Mouse (Mus musculus) small intestine, adult 2 months (tissue): Measurements from ENCODE around the gene Mrpl3. TPM values are rescaled to one million over a fixed set of nuclear protein-coding genes. Genes with fewer than 3 reads are reported as not detected.

Experiments
- H3K27ac ChIP-seq: fragments of 200-500 bp; 2 replicates; pipeline ENCODE4 v1.5.1; 2012; ENCODE audit warnings: low read depth, low read length, control low read depth, inconsistent platforms; ENCODE audit not compliant: insufficient read depth
- H3K27me3 ChIP-seq: fragments of 200-500 bp; 2 replicates; pipeline ENCODE4 v1.6.1; 2012; ENCODE audit warnings: mild to moderate bottlenecking, moderate library complexity, low read length, inconsistent platforms; ENCODE audit not compliant: control insufficient read depth, insufficient read depth
- H3K36me3 ChIP-seq: fragments of 200-500 bp; 2 replicates; pipeline ENCODE4 v1.6.1; 2012; ENCODE audit warnings: mild to moderate bottlenecking, low read length, control low read depth, inconsistent platforms; ENCODE audit not compliant: control insufficient read depth, insufficient read depth
- H3K4me1 ChIP-seq: fragments of 200-500 bp; 2 replicates; pipeline ENCODE4 v1.6.1; 2012; ENCODE audit warnings: low read length, inconsistent platforms, mixed read lengths; ENCODE audit not compliant: control insufficient read depth, insufficient read depth, insufficient read length
- H3K4me3 ChIP-seq: fragments of 200-500 bp; 2 replicates; pipeline ENCODE4 v1.5.1; 2012; ENCODE audit warnings: low read depth, mild to moderate bottlenecking, control low read depth, inconsistent platforms, low read length, moderate library complexity
- CTCF ChIP-seq: fragments of 200-500 bp; IDR thresholded peaks from 2 replicates; pipeline ENCODE4 v1.5.1; 2012; ENCODE audit warnings: low read depth, mild to moderate bottlenecking, control low read depth, inconsistent platforms, low read length, moderate library complexity, mixed read lengths; ENCODE audit not compliant: insufficient replicate concordance, insufficient read length; ENCODE audit errors: extremely low read depth
- POLR2A ChIP-seq: fragments of 200-500 bp; IDR thresholded peaks from 2 replicates; pipeline ENCODE4 v1.6.1; 2012; ENCODE audit warnings: low read depth, mild to moderate bottlenecking, control low read depth, inconsistent platforms, low read length, moderate library complexity
- WGBS: fragments of 180-500 bp; shearing (Covaris S2); methylation state at CpG from one replicate; pipeline ENCODE4 v1.1.7; 2018; 5-methylcytosine and 5-hydroxymethylcytosine counted together
- polyA plus RNA-seq: library from polyadenylated mRNA; depleted of rRNA; stranded (reverse); fragments of >200 nt; gene quantifications from 2 replicates; pipeline ENCODE4 v1.2.3, GENCODE M21; 2012

Gene Mrpl3
- polyA plus RNA-seq, 1 experiment, result 83.6 TPM

DNA sequence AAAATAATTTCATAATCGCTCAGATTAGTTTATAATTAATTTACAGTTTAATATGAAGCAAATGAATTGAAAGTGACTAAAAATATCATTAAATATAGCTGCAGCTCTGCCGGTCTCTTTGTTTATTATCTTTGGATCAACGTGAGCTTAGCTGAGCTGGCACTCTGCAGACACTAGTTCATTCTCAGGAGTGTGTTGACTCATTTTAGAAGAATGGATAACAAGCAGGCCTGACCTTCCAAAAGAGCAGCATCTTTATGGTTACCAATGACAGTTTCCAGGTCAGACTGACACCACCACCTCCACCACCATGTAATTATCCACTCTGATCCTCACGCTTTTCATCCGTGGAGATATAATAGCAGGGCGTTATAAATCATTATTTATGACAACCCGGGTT lies 7.0 kb upstream of the Mrpl3 start:
- Histone ChIP-seq H3K36me3 (no peaks in the 10 kb centered on the region), H3K27ac (no peak overlapping the region), H3K4me1 (no peaks in the 10 kb centered on the region), H3K4me3 (no peak overlapping the region), H3K27me3 (no peaks in the 10 kb centered on the region)
- WGBS, result 73% methylated on average over 7 of the region's 7 CpGs
- no peak for TF ChIP-seq POLR2A
- no peak for TF ChIP-seq CTCF

- WGBS, result 69% methylated on average over 10 of the region's 10 CpGs
Measured at GRCm38 (mm10) chr9:105048351-105048750, 4.7 kb upstream of the Mrpl3 start.

GRCm38 (mm10) chr9:105049636-105050035 lies 3.4 kb upstream of the Mrpl3 start:
- 38% methylated on average over 2 of the region's 2 CpGs for WGBS
- Histone ChIP-seq H3K36me3 (no peaks in the 10 kb centered on the region), H3K27me3 (no peaks in the 10 kb centered on the region), H3K4me1 (peaks cover 2% of the 10 kb centered on the region; the same call in 1 of the 2 replicates), H3K4me3 (no peak overlapping the region), H3K27ac (no peak overlapping the region)
- TF ChIP-seq CTCF (no peak), POLR2A (no peak)

More at GRCm38 (mm10) chr9:105048351-105048750, 4.7 kb upstream of the Mrpl3 start:
- Histone ChIP-seq H3K27ac (no peak overlapping the region), H3K36me3 (no peaks in the 10 kb centered on the region), H3K27me3 (no peaks in the 10 kb centered on the region), H3K4me3 (no peak overlapping the region), H3K4me1 (no peaks in the 10 kb centered on the region)
- TF ChIP-seq CTCF (no peak), POLR2A (no peak)

GRCm38 (mm10) chr9:105050257-105050656 lies 2.8 kb upstream of the Mrpl3 start:
- WGBS, result 49% methylated on average over 2 of the region's 2 CpGs
- Histone ChIP-seq H3K27ac (no peak overlapping the region), H3K4me1 (peaks cover 2% of the 10 kb centered on the region; the same call in 1 of the 2 replicates), H3K36me3 (peaks cover 3% of the 10 kb centered on the region; the same call in 1 of the 2 replicates), H3K4me3 (no peak overlapping the region), H3K27me3 (no peaks in the 10 kb centered on the region)
- TF ChIP-seq POLR2A, result no peak
- no peak for TF ChIP-seq CTCF

DNA sequence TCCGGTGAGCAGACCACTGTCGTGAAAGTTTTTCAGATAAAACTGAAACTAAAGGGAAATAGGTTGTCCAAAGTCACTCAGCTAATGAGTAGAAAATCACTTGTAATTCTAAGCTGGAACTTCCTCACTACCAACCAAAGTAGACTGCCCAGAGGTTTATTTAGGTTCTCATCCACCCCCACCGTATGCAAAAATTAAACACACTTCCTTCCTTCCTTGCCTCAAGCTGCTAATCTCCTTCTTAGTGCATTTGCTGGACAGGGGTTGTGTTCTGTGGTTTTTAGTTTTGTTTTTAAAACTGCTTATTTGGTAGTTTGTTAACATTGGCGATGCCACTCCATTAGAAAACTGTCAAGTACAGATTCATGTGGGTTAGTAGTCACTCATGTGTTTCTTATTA lies 773 bp downstream of the Mrpl3 start:
- Histone ChIP-seq H3K27me3 (no peaks in the 10 kb centered on the region), H3K27ac (no peak overlapping the region), H3K36me3 (peaks cover 32% of the 10 kb centered on the region), H3K4me3 (peak overlapping the region; percentile 97; the same call in 1 of the 2 replicates), H3K4me1 (peaks cover 2% of the 10 kb centered on the region; the same call in 1 of the 2 replicates)
- 28% methylated on average over 4 of the region's 4 CpGs for WGBS
- no peak for TF ChIP-seq POLR2A
- TF ChIP-seq CTCF, result no peak

DNA sequence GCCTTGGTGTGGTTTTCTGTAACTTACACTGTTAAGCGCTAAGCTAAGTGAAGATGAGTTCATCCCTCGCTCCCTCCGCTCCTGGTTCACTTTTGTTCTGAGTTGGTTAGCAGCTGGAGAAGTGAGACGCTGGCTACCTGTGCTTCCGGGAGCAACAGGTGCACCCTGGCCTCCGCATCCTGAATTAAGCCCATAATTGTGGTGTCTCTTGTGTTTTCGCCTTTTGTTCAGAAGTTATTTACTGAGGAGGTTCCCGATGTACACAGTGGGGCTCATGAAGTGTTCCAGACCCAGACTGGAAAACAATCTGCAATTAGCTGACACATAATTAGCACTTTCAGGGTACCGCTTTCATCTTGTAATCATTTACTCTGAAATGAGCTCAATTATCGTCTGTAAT lies 16.1 kb downstream of the Mrpl3 start:
- Histone ChIP-seq H3K27me3 (no peaks in the 10 kb centered on the region), H3K27ac (no peak overlapping the region), H3K36me3 (peaks cover 48% of the 10 kb centered on the region), H3K4me3 (no peak overlapping the region), H3K4me1 (no peaks in the 10 kb centered on the region)
- 94% methylated on average over 10 of the region's 10 CpGs for WGBS
- no peak for TF ChIP-seq CTCF
- TF ChIP-seq POLR2A, result no peak

DNA sequence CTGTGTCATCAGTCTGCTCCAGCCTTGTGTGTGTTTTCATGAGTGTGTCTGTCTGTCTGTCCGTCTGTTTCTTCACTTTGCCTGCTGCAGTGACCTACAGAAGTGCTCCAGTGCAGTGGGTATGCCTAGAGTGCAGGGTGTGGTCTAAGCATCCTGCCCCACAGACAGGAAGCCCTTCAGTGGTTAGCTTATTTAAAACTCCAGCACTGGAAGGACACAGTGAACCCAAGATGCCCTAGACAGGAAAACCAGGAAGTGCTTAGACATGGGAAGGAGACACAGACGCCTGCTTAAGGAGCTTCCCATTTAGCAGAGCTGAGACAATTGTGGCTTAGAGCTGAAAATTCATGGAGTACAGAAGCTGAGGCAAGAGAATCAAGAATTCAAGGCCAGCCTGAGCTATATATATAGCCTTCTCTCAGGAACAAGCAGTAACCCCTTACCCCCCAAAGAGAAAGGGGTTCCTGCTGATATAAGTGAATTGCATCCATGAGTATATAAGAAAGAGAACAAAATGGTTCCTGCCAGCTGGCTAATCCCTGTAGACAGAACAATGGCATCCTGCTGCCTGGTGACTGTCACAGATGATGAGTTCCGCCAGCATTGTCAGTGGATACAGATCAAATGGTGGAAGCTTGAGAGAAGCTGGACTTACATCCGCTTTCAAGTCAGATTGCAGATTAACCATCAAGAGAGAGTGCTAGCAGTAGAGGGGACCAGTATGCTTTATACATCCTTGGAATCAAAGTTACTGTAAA lies 20.1 kb downstream of the Mrpl3 start:
- TF ChIP-seq CTCF (no peak), POLR2A (no peak)

More for the DNA sequence above, 20.1 kb downstream of the Mrpl3 start:
- H3K36me3 ChIP-seq, result peaks cover 42% of the 10 kb centered on the region
- H3K4me1 ChIP-seq, result no peaks in the 10 kb centered on the region
- H3K27me3 ChIP-seq, result no peaks in the 10 kb centered on the region
- WGBS, result 82% methylated on average over 4 of the region's 4 CpGs
- no peak overlapping the region for H3K27ac ChIP-seq
- H3K4me3 ChIP-seq, result no peak overlapping the region
